Comparison of ENCODE assay signal across 8 mouse cellular contexts in genomic region chr13:54887366-54887921, GRCm38 (mm10).
DNase-seq lines count a peak whose midpoint lies in the region; ATAC-seq and TF ChIP-seq lines count a peak whose summit lies in the region.
"Had no signal": no experiment of that assay in that cellular context is flagged by ENCODE, and none has a peak within 500 bp of the region (broad histone marks: within the 10 kb centered on the region; RNA-seq: fewer than 3 reads in every experiment).

No protein-coding gene starts in this region.

- TF ChIP-seq CTCF in testis, adult 2 months (IDR thresholded peaks at IDR 0.05; ENCODE audit: control insufficient read depth, insufficient read depth, insufficient replicate concordance, low read depth, low read length), result no peak

- DNase-seq in testis, postnatal 14 days (ENCODE audit: low spot score), result no peak
- DNase-seq in frontal cortex, postnatal 14 days (ENCODE audit: low spot score in 2 of 2), result peak; percentile 29 to 44
- DNase-seq in midbrain, embryonic 11.5 days (ENCODE audit: low spot score, missing footprints), result peak; percentile 95
- DNase-seq in urinary bladder, postnatal 10 days (ENCODE audit: low spot score), result no peak
- DNase-seq in urinary bladder, postnatal 4 days (ENCODE audit: low spot score in 2 of 2), result no peak
- DNase-seq: gastrocnemius, postnatal 36 days had no signal

- H3K27me3 ChIP-seq in testis, adult 2 months (ENCODE audit: control insufficient read depth, insufficient read depth, low read length), result no peaks in the 10 kb centered on the region
- H3K27me3 ChIP-seq in midbrain, embryonic 11.5 days (ENCODE audit: control insufficient read depth, insufficient read depth, low read length), result no peaks in the 10 kb centered on the region

- H3K4me3 ChIP-seq in testis, adult 2 months (ENCODE audit: control insufficient read depth, low read depth, low read length), result peak overlapping the region; percentile 74
- H3K4me3 ChIP-seq in midbrain, embryonic 11.5 days (ENCODE audit: low read depth, low read length), result peak overlapping the region; percentile 25

- peak overlapping the region; percentile 67 for H3K9ac ChIP-seq in midbrain, embryonic 11.5 days (ENCODE audit: low read length)

- peaks cover 13% of the 10 kb centered on the region for H3K4me1 ChIP-seq in testis, adult 2 months (ENCODE audit: control insufficient read depth, insufficient read depth, low read length)
- H3K4me1 ChIP-seq in midbrain, embryonic 11.5 days (ENCODE audit: control insufficient read depth, insufficient read depth, low read length), result peaks cover 14% of the 10 kb centered on the region

- peak overlapping the region; percentile 50 for H3K4me2 ChIP-seq in midbrain, embryonic 11.5 days

- H3K9me3 ChIP-seq in midbrain, embryonic 11.5 days (ENCODE audit: control insufficient read depth, low read length), result no peaks in the 10 kb centered on the region

- no peak overlapping the region for H3K27ac ChIP-seq in testis, adult 2 months (ENCODE audit: control insufficient read depth, insufficient read depth, low read depth, low read length)
- peak overlapping the region; percentile 30; the same call in 1 of the 2 replicates for H3K27ac ChIP-seq in midbrain, embryonic 11.5 days (ENCODE audit: low read depth, low read length)

- TF ChIP-seq POLR2A in testis, adult 2 months (IDR thresholded peaks at IDR 0.05; ENCODE audit: control insufficient read depth, low read depth, low read length), result peak; percentile 54; the same call in 1 of the 2 replicates

- peak; percentile 66 for ATAC-seq in midbrain, embryonic 11.5 days (ENCODE audit: low FRiP score)
- ATAC-seq in monocyte, adult 5-6 weeks (replicated peaks; ENCODE audit: insufficient number of reproducible peaks, low FRiP score, low TSS enrichment, poor library complexity, severe bottlenecking), result no peak

- 14% methylated on average over 15 of the region's 18 CpGs for WGBS in midbrain, embryonic 11.5 days

- H3K36me3 ChIP-seq in testis, adult 2 months (ENCODE audit: control insufficient read depth, insufficient read depth, low read length), result no peaks in the 10 kb centered on the region
- H3K36me3 ChIP-seq in midbrain, embryonic 11.5 days (ENCODE audit: control insufficient read depth, insufficient read depth, low read length), result no peaks in the 10 kb centered on the region

Comparison
In these comparisons a context has a peak if more than half of its experiments do, and no peak if none do; other contexts are left out.
1. DNase-seq: peak in frontal cortex, postnatal 14 days (2 of 2) and midbrain, embryonic 11.5 days (single experiment); none in testis, postnatal 14 days (single experiment), urinary bladder, postnatal 10 days (single experiment) and urinary bladder, postnatal 4 days (0 of 2).